Mouse (Mus musculus): ENCODE measurements around the gene Dapk2. TPM values are rescaled to one million over a fixed set of nuclear protein-coding genes. Genes with fewer than 3 reads are reported as not detected.

The Dapk2 gene
- polyA plus RNA-seq, 2 experiments, result 11.7 to 25.2 TPM

DNA sequence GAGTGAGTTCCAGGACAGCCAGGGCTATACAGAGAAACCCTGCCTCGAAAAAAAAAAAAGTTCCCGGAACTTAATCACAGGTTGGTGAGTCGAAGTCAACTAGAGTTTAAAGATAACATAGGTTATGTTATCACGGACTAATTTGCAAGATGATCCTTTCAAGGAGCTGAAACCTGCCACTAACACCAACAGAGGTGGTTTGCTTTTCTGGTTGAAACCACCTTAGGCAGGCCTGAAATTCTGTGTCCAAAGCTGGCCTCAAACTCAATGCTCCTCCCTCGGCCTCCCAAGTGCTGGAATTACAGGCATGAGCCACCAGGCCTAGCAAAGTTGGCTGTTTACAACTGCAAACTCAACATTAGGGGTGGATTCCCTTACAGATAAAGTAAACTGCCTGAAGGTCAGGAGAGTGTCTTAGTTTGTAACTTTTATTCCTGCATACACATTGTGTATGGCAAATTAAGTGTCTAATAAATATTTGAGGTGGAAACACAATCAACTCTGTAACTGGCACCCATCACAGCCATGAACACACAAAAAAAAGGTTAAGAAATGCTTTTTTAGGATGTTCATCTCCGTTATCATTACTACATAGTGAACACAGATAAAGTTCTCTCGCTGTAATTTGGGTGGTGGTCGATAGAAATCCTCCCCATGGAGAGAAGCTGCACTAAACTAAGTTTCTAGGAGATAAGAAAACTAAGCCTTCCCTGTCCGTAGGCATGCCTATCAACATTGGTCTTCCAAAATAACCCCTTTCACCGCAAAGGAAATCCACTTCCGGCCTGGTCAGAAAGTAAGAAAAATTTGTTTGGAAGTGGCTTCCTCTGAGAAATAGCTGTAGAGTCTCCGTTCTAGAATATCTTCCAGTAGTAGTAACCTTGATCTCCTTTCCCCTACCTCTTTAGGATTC is 32.2 kb upstream of the Dapk2 start:
- Histone ChIP-seq H3K4me1 (replicated peaks; ENCODE audit: control insufficient read depth in 2 of 2, insufficient read depth in 2 of 2, low read length in 1 of 2) (peaks cover 33 to 42% of the 10 kb centered on the region in 2 experiments), H3K27me3 (ENCODE audit: control insufficient read depth, insufficient read depth, low read length) (no peaks in the 10 kb centered on the region), H3K4me3 (ENCODE audit: insufficient read depth in 1 of 2, low read depth in 2 of 2, low read length in 2 of 2) (peak overlapping the region; percentile 81 to 88), H3K36me3 (replicated peaks; ENCODE audit: control insufficient read depth, insufficient read depth, low read depth) (peaks cover 12% of the 10 kb centered on the region), H3K27ac (peak overlapping the region; percentile 94), H3K9ac (replicated peaks) (peak overlapping the region; percentile 81), H3K9me3 (ENCODE audit: control insufficient read depth, low read length) (no peaks in the 10 kb centered on the region), H3K4me2 (ENCODE audit: low read depth) (peak overlapping the region; percentile 96)
- WGBS (ENCODE audit: insufficient replicate concordance), result 6% methylated on average over 12 of the region's 12 CpGs
- ATAC-seq (ENCODE audit: insufficient read depth) (no peak), DNase-seq (ENCODE audit: low read depth in 3 of 3, low spot score in 3 of 3) (peak in 1 of 3 experiments; percentile 46)
- TF ChIP-seq CTCF (IDR thresholded peaks at IDR 0.05; ENCODE audit: low read depth), result no peak
- TF ChIP-seq EP300 (IDR thresholded peaks at IDR 0.05; ENCODE audit: low read depth), result no peak; the same call in 1 of the 2 replicates

DNA sequence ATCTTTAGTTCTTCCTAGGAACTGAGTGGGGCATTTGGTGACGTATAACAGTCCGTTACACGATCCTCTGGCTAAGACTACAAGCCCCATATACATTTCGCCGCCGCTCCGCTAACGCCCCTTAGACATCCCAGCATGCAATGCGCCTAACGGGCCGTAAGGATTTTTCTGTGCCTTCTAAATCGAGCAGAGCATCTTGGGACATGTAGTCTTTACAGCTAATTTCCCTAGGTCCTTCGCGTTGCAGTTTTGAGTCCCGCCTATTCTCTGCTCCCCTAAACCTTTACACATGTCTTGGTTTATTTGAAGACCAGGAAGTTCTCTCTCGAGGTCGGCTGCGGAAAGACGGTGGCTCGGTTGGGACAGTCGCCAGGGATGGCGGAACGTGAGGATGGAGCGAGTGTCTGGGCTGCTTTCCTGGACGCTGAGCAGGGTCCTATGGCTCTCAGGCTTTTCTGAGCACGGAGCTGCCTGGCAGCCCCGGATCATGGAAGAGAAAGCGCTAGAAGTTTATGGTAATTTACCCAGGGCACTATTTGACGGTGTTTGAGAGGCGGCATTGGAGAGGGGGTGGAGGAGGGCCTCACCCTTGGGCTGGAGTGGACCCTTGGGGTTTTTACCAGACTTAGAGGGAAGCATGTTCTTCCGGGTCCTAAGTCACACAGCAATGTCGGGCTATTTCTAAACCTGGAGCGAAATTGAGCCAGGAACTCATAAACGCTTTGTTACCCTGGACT is 31.4 kb upstream of the Dapk2 start, which contains the start of the genes Snx1 and Ciao2a:
Snx1 (minus strand) TSS at position 132 of the 737 bp plus-strand sequence.
Ciao2a (plus strand) TSS at position 156 of the 737 bp plus-strand sequence.
- peaks cover 26 to 39% of the 10 kb centered on the region in 2 experiments for H3K4me1 ChIP-seq (replicated peaks; ENCODE audit: control insufficient read depth in 2 of 2, insufficient read depth in 2 of 2, low read length in 1 of 2)
- under 1% methylated on average over 34 of the region's 34 CpGs for WGBS (ENCODE audit: insufficient replicate concordance)
- ATAC-seq (ENCODE audit: insufficient read depth) (peak; percentile 65), DNase-seq (ENCODE audit: low read depth in 3 of 3, low spot score in 3 of 3) (peak; percentile 97 to 99 (median 98))
- H3K4me3 ChIP-seq (ENCODE audit: insufficient read depth in 1 of 2, low read depth in 2 of 2, low read length in 2 of 2), result peak within 1 kb of the TSS; percentile 81 to 88
- peak within 1 kb of the TSS; percentile 86 for H3K9ac ChIP-seq (replicated peaks)
- H3K27me3 ChIP-seq (ENCODE audit: control insufficient read depth, insufficient read depth, low read length), result no peaks in the 10 kb centered on the region
- H3K9me3 ChIP-seq (ENCODE audit: control insufficient read depth, low read length), result no peaks in the 10 kb centered on the region
- H3K27ac ChIP-seq, result peak within 1 kb of the TSS; percentile 94
- TF ChIP-seq CTCF (IDR thresholded peaks at IDR 0.05; ENCODE audit: low read depth) (no peak), EP300 (IDR thresholded peaks at IDR 0.05; ENCODE audit: low read depth) (0 out of 2 replicates have a peak, but pooled peaks have one; percentile 33)
- H3K36me3 ChIP-seq (replicated peaks; ENCODE audit: control insufficient read depth, insufficient read depth, low read depth), result peaks cover 14% of the 10 kb centered on the region
- peak within 1 kb of the TSS; percentile 96 for H3K4me2 ChIP-seq (ENCODE audit: low read depth)

DNA sequence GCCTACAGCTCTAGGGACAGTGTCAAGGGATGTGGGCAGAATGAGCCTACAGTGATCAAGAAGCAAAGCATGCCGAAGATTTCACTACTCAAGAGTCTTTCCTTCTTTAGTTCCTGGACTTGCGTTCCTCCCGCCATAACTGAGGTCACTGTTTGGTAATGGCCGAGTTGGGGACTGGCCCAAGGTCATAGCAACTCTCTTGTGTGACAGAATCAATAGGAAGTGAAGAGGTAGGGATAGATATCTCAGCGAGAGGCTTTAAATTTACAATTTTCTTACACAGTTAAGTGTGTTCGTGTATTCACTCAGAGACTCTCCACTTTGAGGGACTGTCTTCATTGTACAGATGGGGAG is 30.9 kb upstream of the Dapk2 start:
- H3K9ac ChIP-seq (replicated peaks), result peak overlapping the region; percentile 86
- H3K4me1 ChIP-seq (replicated peaks; ENCODE audit: control insufficient read depth in 2 of 2, insufficient read depth in 2 of 2, low read length in 1 of 2), result peaks cover 26 to 38% of the 10 kb centered on the region in 2 experiments
- H3K27me3 ChIP-seq (ENCODE audit: control insufficient read depth, insufficient read depth, low read length), result no peaks in the 10 kb centered on the region
- no peak for ATAC-seq (ENCODE audit: insufficient read depth)
- peak overlapping the region; percentile 84 for H3K27ac ChIP-seq
- H3K4me3 ChIP-seq (ENCODE audit: insufficient read depth in 1 of 2, low read depth in 2 of 2, low read length in 2 of 2), result peak overlapping the region; percentile 81 to 88
- H3K9me3 ChIP-seq (ENCODE audit: control insufficient read depth, low read length), result no peaks in the 10 kb centered on the region
- H3K4me2 ChIP-seq (ENCODE audit: low read depth), result peak overlapping the region; percentile 96
- TF ChIP-seq CTCF (IDR thresholded peaks at IDR 0.05; ENCODE audit: low read depth), result no peak
- TF ChIP-seq EP300 (IDR thresholded peaks at IDR 0.05; ENCODE audit: low read depth), result no peak
- DNase-seq (ENCODE audit: low read depth in 3 of 3, low spot score in 3 of 3), result no peak
- H3K36me3 ChIP-seq (replicated peaks; ENCODE audit: control insufficient read depth, insufficient read depth, low read depth), result peaks cover 14% of the 10 kb centered on the region
- WGBS (ENCODE audit: insufficient replicate concordance), result 11% methylated on average over 6 of the region's 6 CpGs

DNA sequence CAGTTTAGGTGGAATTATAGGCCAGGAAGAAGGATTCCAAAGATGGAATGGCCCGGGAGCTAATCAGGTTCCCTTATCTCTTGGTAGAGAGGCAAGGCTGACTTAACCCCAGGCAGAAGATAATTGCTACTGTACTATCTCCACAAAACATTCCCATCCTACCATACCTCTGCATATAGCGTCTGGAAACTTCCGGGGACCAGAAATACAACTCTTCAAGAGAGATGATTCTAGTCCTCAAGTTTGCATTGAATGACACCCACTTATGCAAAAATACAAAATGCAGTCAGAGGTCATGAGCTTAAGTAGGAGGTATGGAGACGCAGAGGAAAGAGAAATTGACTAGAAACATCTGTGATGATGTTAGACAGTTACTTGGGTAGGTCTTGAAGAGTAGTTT is 30.1 kb upstream of the Dapk2 start:
- no peak for ATAC-seq (ENCODE audit: insufficient read depth)
- Histone ChIP-seq H3K9ac (replicated peaks) (peak overlapping the region; percentile 86), H3K4me2 (ENCODE audit: low read depth) (peak overlapping the region; percentile 96), H3K27ac (peak overlapping the region; percentile 84), H3K27me3 (ENCODE audit: control insufficient read depth, insufficient read depth, low read length) (no peaks in the 10 kb centered on the region), H3K9me3 (ENCODE audit: control insufficient read depth, low read length) (no peaks in the 10 kb centered on the region), H3K4me1 (replicated peaks; ENCODE audit: control insufficient read depth in 2 of 2, insufficient read depth in 2 of 2, low read length in 1 of 2) (peaks cover 25 to 33% of the 10 kb centered on the region in 2 experiments), H3K36me3 (replicated peaks; ENCODE audit: control insufficient read depth, insufficient read depth, low read depth) (peaks cover 18% of the 10 kb centered on the region), H3K4me3 (ENCODE audit: insufficient read depth in 1 of 2, low read depth in 2 of 2, low read length in 2 of 2) (peak overlapping the region; percentile 81 to 88)
- DNase-seq (ENCODE audit: low read depth in 3 of 3, low spot score in 3 of 3), result peak in 1 of 3 experiments; percentile 52
- 34% methylated on average over 4 of the region's 4 CpGs for WGBS (ENCODE audit: insufficient replicate concordance)
- peak; percentile 70 for TF ChIP-seq EP300 (IDR thresholded peaks at IDR 0.05; ENCODE audit: low read depth)
- no peak for TF ChIP-seq CTCF (IDR thresholded peaks at IDR 0.05; ENCODE audit: low read depth)

All from liver, embryonic 14.5 days (tissue).